Mouse (Mus musculus) thymus, adult 18-20 months (tissue): ENCODE results near the gene Arrb1.

Source experiments
- DNase-seq, 2 experiments: peaks; one replicate each; pipeline ENCODE4 v3.0.0; 2022; ENCODE audit warnings: mixed read lengths in 2 of 2

Arrb1 gene

GRCm38 (mm10) chr7:99580247-99580646, 45.0 kb downstream of the Arrb1 start:
- DNase-seq, result no peak

GRCm38 (mm10) chr7:99582306-99582705, 47.0 kb downstream of the Arrb1 start:
- DNase-seq, result no peak

- no peak for DNase-seq
Measured at GRCm38 (mm10) chr7:99582867-99583266, 47.6 kb downstream of the Arrb1 start.

GRCm38 (mm10) chr7:99583625-99584024, 48.4 kb downstream of the Arrb1 start:
- no peak for DNase-seq

- DNase-seq, result no peak
Measured at GRCm38 (mm10) chr7:99585976-99586375, 50.7 kb downstream of the Arrb1 start.

- DNase-seq, result peak; percentile 40 to 57
Measured at GRCm38 (mm10) chr7:99590064-99590463, 54.8 kb downstream of the Arrb1 start.

GRCm38 (mm10) chr7:99590646-99591045, 55.4 kb downstream of the Arrb1 start:
- no peak for DNase-seq

GRCm38 (mm10) chr7:99592669-99593068, 57.4 kb downstream of the Arrb1 start:
- no peak for DNase-seq

- no peak for DNase-seq
Measured at GRCm38 (mm10) chr7:99593868-99594803, 58.9 kb downstream of the Arrb1 start.

- no peak for DNase-seq
Measured at GRCm38 (mm10) chr7:99598722-99599121, 63.5 kb downstream of the Arrb1 start.

- peak in 1 of 2 experiments; percentile 32 for DNase-seq
Measured at GRCm38 (mm10) chr7:99603875-99604662, 68.8 kb downstream of the Arrb1 start.

- DNase-seq, result no peak
Measured at GRCm38 (mm10) chr7:99605058-99605457, 69.8 kb downstream of the Arrb1 start.

GRCm38 (mm10) chr7:99606303-99606702, 71.0 kb downstream of the Arrb1 start:
- DNase-seq, result no peak

- no peak for DNase-seq
Measured at GRCm38 (mm10) chr7:99606766-99607165, 71.5 kb downstream of the Arrb1 start.

GRCm38 (mm10) chr7:99607632-99608031, 72.4 kb downstream of the Arrb1 start:
- DNase-seq, result no peak

- DNase-seq, result no peak
Measured at GRCm38 (mm10) chr7:99618264-99618663, 83.0 kb downstream of the Arrb1 start.

GRCm38 (mm10) chr7:99618860-99619259, 83.6 kb downstream of the Arrb1 start:
- DNase-seq, result no peak

GRCm38 (mm10) chr7:99625722-99626375, 90.6 kb downstream of the Arrb1 start:
- DNase-seq, result peak; percentile 55 to 64

- peak; percentile 40 to 44 for DNase-seq
Measured at GRCm38 (mm10) chr7:99626376-99627270, 91.4 kb downstream of the Arrb1 start, which contains the start of gene Tpbgl. Tpbgl (minus strand) TSS chr7:99627103.

GRCm38 (mm10) chr7:99627366-99627765, 92.1 kb downstream of the Arrb1 start:
- DNase-seq, result no peak

- DNase-seq, result no peak
Measured at GRCm38 (mm10) chr7:99632286-99632685, 97.0 kb downstream of the Arrb1 start.
